In the genomic region with DNA sequence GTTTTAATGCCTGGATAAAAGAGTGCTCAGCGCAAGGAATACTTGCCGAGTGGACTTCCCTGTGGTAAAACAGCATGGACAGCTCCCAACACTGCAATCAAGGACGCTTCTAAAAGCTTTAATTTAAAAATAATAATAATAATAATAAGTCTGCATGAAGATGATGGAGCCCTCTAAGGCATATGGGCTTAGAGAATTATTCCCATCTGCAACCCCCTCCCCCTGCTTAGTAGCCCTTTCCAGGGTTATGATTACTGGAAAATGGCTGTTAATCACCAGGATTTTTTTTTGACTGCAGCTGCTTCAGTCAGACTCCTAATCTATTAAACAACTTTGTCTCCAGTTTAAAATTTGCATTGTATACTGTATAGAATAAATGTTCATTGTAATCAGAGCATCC, we compare ENCODE assay signal across 16 mouse cellular contexts.
"Had no signal": no experiment of that assay in that cellular context is flagged by ENCODE, and none has a peak within 500 bp of the region (broad histone marks: within the 10 kb centered on the region; RNA-seq: fewer than 3 reads in every experiment).

No protein-coding gene starts in this region.

- H3K4me2 ChIP-seq: kidney, embryonic 15.5 days; limb, embryonic 13.5 days; liver, embryonic 13.5 days; midbrain, embryonic 11.5 days had no signal

- H3K27me3 ChIP-seq: kidney, embryonic 15.5 days; limb, embryonic 13.5 days; liver, embryonic 13.5 days had no signal

- H3K36me3 ChIP-seq: kidney, embryonic 15.5 days; limb, embryonic 10.5 days; limb, embryonic 13.5 days; liver, embryonic 13.5 days had no signal

- H3K4me1 ChIP-seq: kidney, embryonic 15.5 days; limb, embryonic 10.5 days had no signal

- H3K9ac ChIP-seq: kidney, embryonic 15.5 days; limb, embryonic 13.5 days; liver, embryonic 13.5 days had no signal

- H3K4me3 ChIP-seq: kidney, embryonic 15.5 days; limb, embryonic 10.5 days; limb, embryonic 13.5 days; liver, embryonic 13.5 days had no signal

- H3K9me3 ChIP-seq: kidney, embryonic 15.5 days; limb, embryonic 10.5 days; limb, embryonic 13.5 days; liver, embryonic 13.5 days had no signal

- DNase-seq: kidney, adult 8-10 months; kidney, postnatal 14 days; kidney, postnatal 4 days; layer of hippocampus, postnatal 36 days; liver; liver, embryonic 13.5 days; lung, adult 2 months; lung, postnatal 14 days; lung, postnatal 4 days; midbrain, embryonic 14.5 days; thymus, adult 18-20 months; thymus, postnatal 36 days had no signal

- H3K27ac ChIP-seq: kidney, embryonic 15.5 days; limb, embryonic 10.5 days; limb, embryonic 13.5 days; liver, embryonic 13.5 days had no signal
